Mouse (Mus musculus): ENCODE measurements around the gene Gbp10. TPM values are rescaled to one million over a fixed set of nuclear protein-coding genes. Genes with fewer than 3 reads are reported as not detected.

The Gbp10 gene
- polyA plus RNA-seq (2015; fragmentation: Nextera tagmentation; extraction: Ambion mirVana), result 0.39 and 1.0 TPM in 2 replicates

DNA sequence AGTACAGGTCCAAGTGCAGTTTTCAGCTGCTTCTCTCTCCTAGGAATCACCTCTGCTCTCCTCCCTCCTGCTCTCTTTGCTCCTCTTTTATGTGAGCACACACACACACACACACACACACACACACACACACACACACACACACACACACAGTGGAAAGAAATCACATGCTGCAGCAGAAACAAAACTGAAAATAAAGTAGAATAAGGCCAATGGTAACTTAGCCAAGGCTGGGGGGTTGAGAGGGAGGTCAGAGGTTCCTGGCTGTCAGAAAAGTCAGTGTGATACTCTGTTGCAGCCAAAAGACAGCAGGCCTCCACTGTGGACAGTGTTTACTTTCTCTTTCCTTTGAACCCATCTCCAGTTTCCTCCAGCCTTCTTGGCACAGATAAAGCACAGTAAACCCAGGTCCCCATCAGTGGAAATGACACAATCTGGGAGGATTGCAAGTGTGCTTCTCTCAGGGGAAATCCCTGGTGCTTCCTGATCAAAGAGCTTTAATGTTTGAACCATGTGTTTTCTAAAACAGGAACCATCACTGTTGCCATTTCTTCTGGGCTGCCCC is at the start of gene Gbp10:
TSS of gene Gbp10 (minus strand) at position 51 of the 565 bp plus-strand sequence.

Other genes with a start within 250 kb of the Gbp10 start
- 1.5 and 2.0 TPM in 2 replicates for gene Gbp9, start 100.0 kb downstream of the Gbp10 start, polyA plus RNA-seq (2015; fragmentation: Nextera tagmentation; extraction: Ambion mirVana)
- 0.40 and 0.41 TPM in 2 replicates for gene Gbp8, start 100.0 kb downstream of the Gbp10 start, polyA plus RNA-seq (2015; fragmentation: Nextera tagmentation; extraction: Ambion mirVana)
- gene Gbp4, start 99.9 kb downstream of the Gbp10 start, polyA plus RNA-seq (2015; fragmentation: Nextera tagmentation; extraction: Ambion mirVana), result 1.2 and 1.5 TPM in 2 replicates
- gene Gm43302, start 54.2 kb upstream of the Gbp10 start, polyA plus RNA-seq (2015; fragmentation: Nextera tagmentation; extraction: Ambion mirVana), result 0.39 and 0.44 TPM in 2 replicates
- 1.8 and 2.0 TPM in 2 replicates for gene Gbp6, start 54.2 kb upstream of the Gbp10 start, polyA plus RNA-seq (2015; fragmentation: Nextera tagmentation; extraction: Ambion mirVana)
- 14.2 and 16.1 TPM in 2 replicates for gene Lrrc8b, start 176.2 kb upstream of the Gbp10 start, polyA plus RNA-seq (2015; fragmentation: Nextera tagmentation; extraction: Ambion mirVana)